Mouse (Mus musculus): ENCODE data around the gene Pla2g4d.
"Not testable (repeated sequence)": the region's sequence is repeated elsewhere in the genome, so short reads cannot be mapped to it uniquely, and the experiment has no call there.

Pla2g4d gene

GRCm38 (mm10) chr2:120261346-120261745 lies 27.7 kb downstream of the Pla2g4d start:
- no peak for DNase-seq (ENCODE audit: low read depth)

GRCm38 (mm10) chr2:120256259-120256658 lies 32.7 kb downstream of the Pla2g4d start:
- DNase-seq (ENCODE audit: low read depth), result no peak

GRCm38 (mm10) chr2:120252644-120253043 lies 36.4 kb downstream of the Pla2g4d start:
- peak; percentile 47 for DNase-seq (ENCODE audit: low read depth)

- DNase-seq (ENCODE audit: low read depth), result no peak
These were observed 43.5 kb downstream of the Pla2g4d start for GRCm38 (mm10) chr2:120245421-120246016.

GRCm38 (mm10) chr2:120244679-120245420 lies 44.1 kb downstream of the Pla2g4d start, which contains the start of gene Pla2g4e:
Gene Pla2g4e (minus strand): TSS chr2:120245335.
- DNase-seq (ENCODE audit: low read depth), result no peak

- DNase-seq (ENCODE audit: low read depth), result no peak
These were observed 45.0 kb downstream of the Pla2g4d start for GRCm38 (mm10) chr2:120243995-120244394.

GRCm38 (mm10) chr2:120242791-120243467 lies 46.1 kb downstream of the Pla2g4d start:
- no peak for DNase-seq (ENCODE audit: low read depth)

GRCm38 (mm10) chr2:120238733-120239132 lies 50.3 kb downstream of the Pla2g4d start:
- DNase-seq (ENCODE audit: low read depth), result not testable (repeated sequence)

GRCm38 (mm10) chr2:120237784-120238183 lies 51.2 kb downstream of the Pla2g4d start:
- DNase-seq (ENCODE audit: low read depth), result no peak

GRCm38 (mm10) chr2:120235947-120236640 lies 52.9 kb downstream of the Pla2g4d start:
- DNase-seq (ENCODE audit: low read depth), result no peak

GRCm38 (mm10) chr2:120235381-120235780 lies 53.6 kb downstream of the Pla2g4d start:
- DNase-seq (ENCODE audit: low read depth), result no peak

GRCm38 (mm10) chr2:120231642-120232041 lies 57.4 kb downstream of the Pla2g4d start:
- no peak for DNase-seq (ENCODE audit: low read depth)

All from 416B (cell line).